Mouse (Mus musculus): ENCODE data around the gene Pink1. TPM values are rescaled to one million over a fixed set of nuclear protein-coding genes. Genes with fewer than 3 reads are reported as not detected.

The Pink1 gene
- polyA plus RNA-seq, 1 experiment: 9.7 TPM

GRCm38 (mm10) chr4:138356141-138356540 lies 30.0 kb upstream of the Pink1 start:
- Histone ChIP-seq H3K36me3 (ENCODE audit: control insufficient read depth, insufficient read depth) (no peaks in the 10 kb centered on the region), H3K79me3 (ENCODE audit: low read depth) (no peaks in the 10 kb centered on the region), H3K27me3 (ENCODE audit: control insufficient read depth, insufficient read depth, insufficient read length) (no peaks in the 10 kb centered on the region), H3ac (ENCODE audit: control insufficient read depth, insufficient read length, low read depth) (peak overlapping the region; percentile 8), H3K4me3 (ENCODE audit: insufficient read depth, poor library complexity, severe bottlenecking) (no peak overlapping the region), H3K79me2 (ENCODE audit: control insufficient read depth, insufficient read depth) (no peaks in the 10 kb centered on the region)
- no peak for TF ChIP-seq MAX (IDR thresholded peaks at IDR 0.05)
- no peak for TF ChIP-seq MYOD1 (IDR thresholded peaks at IDR 0.05; ENCODE audit: control insufficient read depth, insufficient read length, low read depth)
- TF ChIP-seq CTCF (IDR thresholded peaks at IDR 0.05; ENCODE audit: control insufficient read depth, insufficient read depth, insufficient read length): no peak
- TF ChIP-seq USF1 (IDR thresholded peaks at IDR 0.05; ENCODE audit: low read depth): no peak
- TF ChIP-seq FOSL1 (IDR thresholded peaks at IDR 0.05; ENCODE audit: insufficient read depth, low read length, poor library complexity, severe bottlenecking): no peak
- no peak for TF ChIP-seq MYOG (IDR thresholded peaks at IDR 0.05; ENCODE audit: control insufficient read depth, extremely low read depth, insufficient read length)
- no peak for TF ChIP-seq CEBPB (IDR thresholded peaks at IDR 0.05; ENCODE audit: low read depth)

DNA sequence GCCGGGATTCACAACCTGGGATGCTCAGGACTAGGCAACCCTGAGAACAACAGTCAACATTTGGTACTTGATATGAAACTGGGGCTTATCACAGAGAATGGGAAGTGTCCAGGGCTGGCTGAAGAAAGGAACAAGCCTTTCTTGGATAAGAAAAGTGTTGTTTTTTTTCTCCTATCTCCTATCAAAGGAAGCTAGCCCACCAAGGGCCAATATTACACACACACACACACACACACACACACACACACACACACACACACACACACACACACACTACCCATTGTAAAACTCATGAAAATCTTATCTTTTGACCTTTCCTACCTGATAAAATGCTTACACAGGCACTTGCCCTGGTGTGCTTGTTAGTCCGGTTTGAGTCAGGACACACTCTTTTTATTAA lies 29.4 kb upstream of the Pink1 start:
- Histone ChIP-seq H3K79me3 (ENCODE audit: low read depth) (no peaks in the 10 kb centered on the region), H3K36me3 (ENCODE audit: control insufficient read depth, insufficient read depth) (no peaks in the 10 kb centered on the region), H3K79me2 (ENCODE audit: control insufficient read depth, insufficient read depth) (no peaks in the 10 kb centered on the region), H3K4me3 (ENCODE audit: insufficient read depth, poor library complexity, severe bottlenecking) (no peak overlapping the region), H3ac (ENCODE audit: control insufficient read depth, insufficient read length, low read depth) (no peak overlapping the region), H3K27me3 (ENCODE audit: control insufficient read depth, insufficient read depth, insufficient read length) (no peaks in the 10 kb centered on the region)
- TF ChIP-seq CEBPB (IDR thresholded peaks at IDR 0.05; ENCODE audit: low read depth) (no peak), USF1 (IDR thresholded peaks at IDR 0.05; ENCODE audit: low read depth) (no peak), FOSL1 (IDR thresholded peaks at IDR 0.05; ENCODE audit: insufficient read depth, low read length, poor library complexity, severe bottlenecking) (no peak), MYOD1 (IDR thresholded peaks at IDR 0.05; ENCODE audit: control insufficient read depth, insufficient read length, low read depth) (no peak), CTCF (IDR thresholded peaks at IDR 0.05; ENCODE audit: control insufficient read depth, insufficient read depth, insufficient read length) (no peak), MYOG (IDR thresholded peaks at IDR 0.05; ENCODE audit: control insufficient read depth, extremely low read depth, insufficient read length) (no peak), MAX (IDR thresholded peaks at IDR 0.05) (no peak)

- no peak overlapping the region for H3ac ChIP-seq (ENCODE audit: control insufficient read depth, insufficient read length, low read depth)
- no peak overlapping the region for H3K4me3 ChIP-seq (ENCODE audit: insufficient read depth, poor library complexity, severe bottlenecking)
- H3K79me2 ChIP-seq (ENCODE audit: control insufficient read depth, insufficient read depth): no peaks in the 10 kb centered on the region
- H3K79me3 ChIP-seq (ENCODE audit: low read depth): no peaks in the 10 kb centered on the region
- H3K36me3 ChIP-seq (ENCODE audit: control insufficient read depth, insufficient read depth): no peaks in the 10 kb centered on the region
- H3K27me3 ChIP-seq (ENCODE audit: control insufficient read depth, insufficient read depth, insufficient read length): no peaks in the 10 kb centered on the region
- TF ChIP-seq MAX (IDR thresholded peaks at IDR 0.05) (no peak), MYOD1 (IDR thresholded peaks at IDR 0.05; ENCODE audit: control insufficient read depth, insufficient read length, low read depth) (no peak), FOSL1 (IDR thresholded peaks at IDR 0.05; ENCODE audit: insufficient read depth, low read length, poor library complexity, severe bottlenecking) (no peak), CTCF (IDR thresholded peaks at IDR 0.05; ENCODE audit: control insufficient read depth, insufficient read depth, insufficient read length) (no peak), CEBPB (IDR thresholded peaks at IDR 0.05; ENCODE audit: low read depth) (no peak), USF1 (IDR thresholded peaks at IDR 0.05; ENCODE audit: low read depth) (no peak), MYOG (IDR thresholded peaks at IDR 0.05; ENCODE audit: control insufficient read depth, extremely low read depth, insufficient read length) (no peak)
Measured at GRCm38 (mm10) chr4:138353438-138354171, 27.5 kb upstream of the Pink1 start.

DNA sequence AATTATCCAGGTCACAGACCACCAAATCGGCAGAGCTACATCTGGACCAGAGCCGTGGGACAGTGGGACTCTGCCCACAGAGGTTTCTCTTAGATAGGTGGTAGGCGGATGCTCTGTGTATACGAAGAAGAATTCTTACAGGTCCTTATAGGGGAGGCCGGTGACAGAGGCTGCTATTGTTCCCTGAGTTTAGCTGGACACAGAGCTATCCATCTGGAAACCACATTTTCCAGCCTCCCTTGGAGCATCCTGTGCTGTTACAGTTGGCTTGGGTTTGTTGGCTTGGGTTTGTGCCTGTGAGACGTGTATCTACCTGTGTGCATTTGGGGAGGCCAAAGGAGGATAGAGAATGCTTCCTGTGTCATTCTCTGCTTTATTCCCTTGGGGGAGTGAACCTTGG lies 26.6 kb upstream of the Pink1 start:
- Histone ChIP-seq H3K36me3 (ENCODE audit: control insufficient read depth, insufficient read depth) (no peaks in the 10 kb centered on the region), H3ac (ENCODE audit: control insufficient read depth, insufficient read length, low read depth) (no peak overlapping the region), H3K27me3 (ENCODE audit: control insufficient read depth, insufficient read depth, insufficient read length) (no peaks in the 10 kb centered on the region), H3K79me3 (ENCODE audit: low read depth) (no peaks in the 10 kb centered on the region), H3K79me2 (ENCODE audit: control insufficient read depth, insufficient read depth) (no peaks in the 10 kb centered on the region), H3K4me3 (ENCODE audit: insufficient read depth, poor library complexity, severe bottlenecking) (no peak overlapping the region)
- TF ChIP-seq MYOD1 (IDR thresholded peaks at IDR 0.05; ENCODE audit: control insufficient read depth, insufficient read length, low read depth) (no peak), MAX (IDR thresholded peaks at IDR 0.05) (no peak), MYOG (IDR thresholded peaks at IDR 0.05; ENCODE audit: control insufficient read depth, extremely low read depth, insufficient read length) (no peak), USF1 (IDR thresholded peaks at IDR 0.05; ENCODE audit: low read depth) (no peak), CTCF (IDR thresholded peaks at IDR 0.05; ENCODE audit: control insufficient read depth, insufficient read depth, insufficient read length) (no peak)

- Histone ChIP-seq H3K79me2 (ENCODE audit: control insufficient read depth, insufficient read depth) (no peaks in the 10 kb centered on the region), H3K79me3 (ENCODE audit: low read depth) (no peaks in the 10 kb centered on the region), H3K36me3 (ENCODE audit: control insufficient read depth, insufficient read depth) (no peaks in the 10 kb centered on the region), H3K27me3 (ENCODE audit: control insufficient read depth, insufficient read depth, insufficient read length) (no peaks in the 10 kb centered on the region), H3K4me3 (ENCODE audit: insufficient read depth, poor library complexity, severe bottlenecking) (no peak overlapping the region), H3ac (ENCODE audit: control insufficient read depth, insufficient read length, low read depth) (no peak overlapping the region)
- TF ChIP-seq CTCF (IDR thresholded peaks at IDR 0.05; ENCODE audit: control insufficient read depth, insufficient read depth, insufficient read length) (no peak), MAX (IDR thresholded peaks at IDR 0.05) (no peak), USF1 (IDR thresholded peaks at IDR 0.05; ENCODE audit: low read depth) (no peak), MYOG (IDR thresholded peaks at IDR 0.05; ENCODE audit: control insufficient read depth, extremely low read depth, insufficient read length) (no peak), FOSL1 (IDR thresholded peaks at IDR 0.05; ENCODE audit: insufficient read depth, low read length, poor library complexity, severe bottlenecking) (no peak), MYOD1 (IDR thresholded peaks at IDR 0.05; ENCODE audit: control insufficient read depth, insufficient read length, low read depth) (no peak), CEBPB (IDR thresholded peaks at IDR 0.05; ENCODE audit: low read depth) (no peak)
Measured at GRCm38 (mm10) chr4:138351821-138352220, 25.7 kb upstream of the Pink1 start.
